ENCODE assay signal across 7 mouse cellular contexts in the genomic region with DNA sequence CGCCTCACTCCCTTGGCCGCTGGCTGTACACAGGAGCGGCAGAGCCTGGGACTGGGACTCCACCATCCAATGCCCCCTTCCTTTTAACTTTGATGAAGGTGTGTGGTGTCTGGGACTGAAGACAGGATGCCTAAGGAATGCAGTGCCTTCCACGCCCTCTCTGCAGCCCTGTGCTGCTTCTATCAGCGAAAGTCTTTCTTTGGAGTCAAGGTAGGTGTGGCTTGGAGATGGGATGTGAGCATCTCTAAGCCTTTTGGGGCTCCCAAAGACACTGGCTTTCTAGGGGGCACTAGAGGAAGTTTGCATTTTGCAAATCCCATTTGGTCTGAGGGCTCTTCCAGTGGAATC.
DNase-seq lines count a peak whose midpoint lies in the region; ATAC-seq and TF ChIP-seq lines count a peak whose summit lies in the region.

No protein-coding gene starts in this region.

- ATAC-seq in kidney, postnatal 0 days (replicated peaks; ENCODE audit: low FRiP score, low read depth), result no peak
- ATAC-seq in embryonic facial prominence, embryonic 12.5 days (ENCODE audit: insufficient number of reproducible peaks, insufficient read depth, low FRiP score, low TSS enrichment), result no peak
- no peak; the same call in 1 of the 2 replicates for ATAC-seq in hindbrain, embryonic 15.5 days (ENCODE audit: low FRiP score, low read depth)
- 0 out of 2 replicates have a peak, but pooled peaks have one; percentile 4 for ATAC-seq in neural tube, embryonic 14.5 days (ENCODE audit: low read depth)
- no peak for ATAC-seq in CD4-positive, CD25-positive, alpha-beta regulatory T cell, adult 4 months

- peaks cover 10% of the 10 kb centered on the region for H3K4me1 ChIP-seq in kidney, postnatal 0 days (replicated peaks; ENCODE audit: insufficient read depth, low read length)
- H3K4me1 ChIP-seq in embryonic facial prominence, embryonic 12.5 days, result peaks cover 44% of the 10 kb centered on the region
- peaks cover 42% of the 10 kb centered on the region for H3K4me1 ChIP-seq in hindbrain, embryonic 15.5 days (replicated peaks)
- peaks cover 20% of the 10 kb centered on the region for H3K4me1 ChIP-seq in neural tube, embryonic 14.5 days (ENCODE audit: control insufficient read depth, insufficient read depth, low read length)

- peak overlapping the region; percentile 18; the same call in 1 of the 2 replicates for H3K4me2 ChIP-seq in kidney, postnatal 0 days (ENCODE audit: low read length)
- peak overlapping the region; percentile 5; the same call in 1 of the 2 replicates for H3K4me2 ChIP-seq in embryonic facial prominence, embryonic 12.5 days (replicated peaks)
- peak overlapping the region; percentile 31 for H3K4me2 ChIP-seq in hindbrain, embryonic 15.5 days
- peak overlapping the region; percentile 20; the same call in 1 of the 2 replicates for H3K4me2 ChIP-seq in neural tube, embryonic 14.5 days (ENCODE audit: low read depth, low read length)

- H3K4me3 ChIP-seq in kidney, postnatal 0 days (replicated peaks; ENCODE audit: low read depth, low read length), result no peak overlapping the region
- no peak overlapping the region for H3K4me3 ChIP-seq in embryonic facial prominence, embryonic 12.5 days
- H3K4me3 ChIP-seq in hindbrain, embryonic 15.5 days, result peak overlapping the region; percentile 15
- no peak overlapping the region for H3K4me3 ChIP-seq in neural tube, embryonic 14.5 days (ENCODE audit: low read depth, low read length)

- H3K36me3 ChIP-seq in kidney, postnatal 0 days (ENCODE audit: insufficient read depth, low read length), result no peaks in the 10 kb centered on the region
- no peaks in the 10 kb centered on the region for H3K36me3 ChIP-seq in embryonic facial prominence, embryonic 12.5 days
- H3K36me3 ChIP-seq in hindbrain, embryonic 15.5 days, result no peaks in the 10 kb centered on the region
- H3K36me3 ChIP-seq in neural tube, embryonic 14.5 days (ENCODE audit: control insufficient read depth, insufficient read depth, low read length), result no peaks in the 10 kb centered on the region

- peak overlapping the region; percentile 43; the same call in 1 of the 2 replicates for H3K27ac ChIP-seq in kidney, postnatal 0 days
- H3K27ac ChIP-seq in embryonic facial prominence, embryonic 12.5 days, result no peak overlapping the region
- H3K27ac ChIP-seq in hindbrain, embryonic 15.5 days (replicated peaks), result peak overlapping the region; percentile 56
- H3K27ac ChIP-seq in neural tube, embryonic 14.5 days (ENCODE audit: low read depth, low read length), result peak overlapping the region; percentile 57; the same call in 1 of the 2 replicates

- 44% methylated on average over 5 of the region's 5 CpGs for WGBS in kidney, postnatal 0 days
- 18% methylated on average over 5 of the region's 5 CpGs for WGBS in embryonic facial prominence, embryonic 12.5 days
- WGBS in hindbrain, embryonic 15.5 days, result 32% methylated on average over 5 of the region's 5 CpGs
- 38% methylated on average over 5 of the region's 5 CpGs for WGBS in neural tube, embryonic 14.5 days

- TF ChIP-seq CTCF in kidney, postnatal 0 days (IDR thresholded peaks at IDR 0.05; ENCODE audit: low read depth), result no peak

- no peak for DNase-seq in kidney, postnatal 0 days (ENCODE audit: low spot score)
- DNase-seq in kidney, adult 9 months, result no peak
- DNase-seq in adrenal gland, postnatal 36 days, result no peak

- H3K9me3 ChIP-seq in kidney, postnatal 0 days (replicated peaks; ENCODE audit: low read length), result no peaks in the 10 kb centered on the region
- no peaks in the 10 kb centered on the region for H3K9me3 ChIP-seq in embryonic facial prominence, embryonic 12.5 days
- no peaks in the 10 kb centered on the region for H3K9me3 ChIP-seq in hindbrain, embryonic 15.5 days
- H3K9me3 ChIP-seq in neural tube, embryonic 14.5 days (ENCODE audit: control insufficient read depth, low read length), result no peaks in the 10 kb centered on the region

- no peaks in the 10 kb centered on the region for H3K27me3 ChIP-seq in kidney, postnatal 0 days (ENCODE audit: insufficient read depth, low read length)
- H3K27me3 ChIP-seq in embryonic facial prominence, embryonic 12.5 days, result peaks cover 3% of the 10 kb centered on the region; the same call in 1 of the 2 replicates
- H3K27me3 ChIP-seq in hindbrain, embryonic 15.5 days, result no peaks in the 10 kb centered on the region
- no peaks in the 10 kb centered on the region for H3K27me3 ChIP-seq in neural tube, embryonic 14.5 days (ENCODE audit: control insufficient read depth, insufficient read depth, low read length)

- H3K9ac ChIP-seq in kidney, postnatal 0 days (ENCODE audit: low read depth, low read length), result no peak overlapping the region
- no peak overlapping the region for H3K9ac ChIP-seq in embryonic facial prominence, embryonic 12.5 days
- no peak overlapping the region for H3K9ac ChIP-seq in hindbrain, embryonic 15.5 days
- no peak overlapping the region for H3K9ac ChIP-seq in neural tube, embryonic 14.5 days (replicated peaks; ENCODE audit: low read depth, low read length)
